Mouse (Mus musculus) urinary bladder, postnatal 25 days (tissue): ENCODE results near the gene Krt2.

ENCODE experiments used
- DNase-seq: peaks from one replicate; pipeline ENCODE4 v3.0.0; 2022; ENCODE audit warnings: low spot score

Gene Krt2

DNA sequence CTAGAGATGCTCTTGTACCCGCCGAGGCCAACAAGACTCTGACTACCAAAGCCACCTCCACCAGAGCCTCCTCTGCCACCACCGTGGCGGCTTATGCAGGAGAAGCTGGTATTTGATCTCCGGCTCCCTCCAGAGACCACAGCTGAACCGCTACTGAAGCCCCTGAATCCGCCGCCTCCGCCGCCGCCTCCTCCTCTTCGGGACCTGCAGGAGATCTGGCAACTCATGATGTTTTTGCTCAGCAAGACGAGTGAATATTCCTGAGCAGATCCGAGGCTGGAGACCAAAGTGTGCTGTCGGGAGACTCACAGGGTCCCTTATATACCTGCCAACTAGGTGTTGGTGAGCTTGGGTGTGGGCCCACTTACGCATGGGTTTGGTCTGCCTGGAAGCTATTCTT lies at the start of gene Krt2:
Gene Krt2 (minus strand): TSS at position 295 of the 400 bp plus-strand sequence.
- no peak for DNase-seq

DNA sequence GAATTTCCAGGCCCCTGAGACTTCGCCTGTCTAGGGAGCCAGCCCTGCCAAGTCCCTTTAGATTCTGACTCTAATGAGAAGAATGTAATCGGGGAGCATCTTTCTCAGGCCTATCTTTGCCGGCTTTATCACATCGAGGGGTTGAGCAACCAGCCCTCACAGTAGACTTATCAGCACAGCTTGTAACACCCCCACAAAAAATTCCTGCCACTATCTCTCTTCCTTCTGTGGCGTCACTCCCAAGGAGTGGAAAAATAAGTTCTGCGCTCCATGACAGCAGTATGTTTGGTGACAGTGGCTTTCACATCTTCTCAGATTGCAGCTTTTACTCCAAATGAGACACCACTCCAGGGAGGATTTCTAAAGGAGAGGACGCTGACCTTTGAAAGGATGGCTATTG lies 48.8 kb upstream of the Krt2 start:
- no peak for DNase-seq

DNA sequence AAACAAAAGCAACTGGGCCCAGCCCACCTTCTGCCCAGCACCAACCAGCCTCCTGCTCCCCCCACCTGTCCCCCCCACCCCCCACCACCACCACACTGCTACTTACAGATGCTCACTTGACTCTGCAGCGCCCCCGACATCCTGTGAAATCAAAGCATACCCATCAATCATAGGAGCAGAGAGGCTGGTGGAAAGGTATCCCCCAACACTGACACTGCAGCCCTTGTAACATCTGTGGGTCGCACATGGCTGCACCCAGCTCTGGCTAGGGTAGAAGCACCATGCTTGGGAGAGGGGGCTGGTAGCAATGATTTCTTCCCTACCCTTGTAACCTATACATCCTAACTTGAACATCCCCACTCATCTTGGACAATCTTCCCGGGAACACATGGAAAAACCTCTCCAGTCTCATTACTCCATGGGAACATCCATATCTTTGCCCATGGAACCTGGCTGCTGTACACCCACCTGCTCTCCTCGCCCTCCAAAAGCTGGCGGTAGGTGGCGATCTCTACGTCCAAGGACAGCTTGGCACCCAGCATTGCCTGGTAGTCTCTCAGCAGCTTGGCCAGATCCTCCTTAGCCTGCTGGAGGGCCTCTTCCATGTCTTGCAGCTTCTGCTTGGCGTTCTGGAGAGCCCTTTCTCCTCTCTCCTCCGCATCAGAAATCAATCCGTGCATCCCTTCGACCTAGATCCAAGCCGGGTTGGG lies 42.6 kb upstream of the Krt2 start:
- no peak for DNase-seq

DNA sequence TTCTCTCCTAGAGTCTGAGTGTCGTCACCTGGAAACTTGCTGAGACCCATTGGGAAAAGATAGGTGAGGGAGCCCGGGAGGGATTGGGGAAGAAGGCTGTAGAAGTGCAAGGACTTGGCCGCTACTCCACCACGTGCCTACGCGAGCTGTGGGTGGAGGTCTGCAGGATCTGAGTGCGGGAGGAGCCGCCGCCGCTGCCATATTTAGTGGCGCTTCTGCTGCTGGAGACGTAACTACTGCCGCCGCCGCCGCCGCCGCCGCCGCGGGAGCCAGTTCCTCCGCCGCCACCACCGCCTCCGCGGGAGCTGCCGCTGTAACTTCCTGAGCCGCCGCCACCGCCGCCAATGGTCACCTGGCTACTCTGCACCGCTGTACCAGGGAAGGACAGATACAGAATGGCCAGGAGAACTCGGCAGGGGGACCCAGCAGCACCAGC lies 41.8 kb upstream of the Krt2 start:
- DNase-seq = peak; percentile 51

DNA sequence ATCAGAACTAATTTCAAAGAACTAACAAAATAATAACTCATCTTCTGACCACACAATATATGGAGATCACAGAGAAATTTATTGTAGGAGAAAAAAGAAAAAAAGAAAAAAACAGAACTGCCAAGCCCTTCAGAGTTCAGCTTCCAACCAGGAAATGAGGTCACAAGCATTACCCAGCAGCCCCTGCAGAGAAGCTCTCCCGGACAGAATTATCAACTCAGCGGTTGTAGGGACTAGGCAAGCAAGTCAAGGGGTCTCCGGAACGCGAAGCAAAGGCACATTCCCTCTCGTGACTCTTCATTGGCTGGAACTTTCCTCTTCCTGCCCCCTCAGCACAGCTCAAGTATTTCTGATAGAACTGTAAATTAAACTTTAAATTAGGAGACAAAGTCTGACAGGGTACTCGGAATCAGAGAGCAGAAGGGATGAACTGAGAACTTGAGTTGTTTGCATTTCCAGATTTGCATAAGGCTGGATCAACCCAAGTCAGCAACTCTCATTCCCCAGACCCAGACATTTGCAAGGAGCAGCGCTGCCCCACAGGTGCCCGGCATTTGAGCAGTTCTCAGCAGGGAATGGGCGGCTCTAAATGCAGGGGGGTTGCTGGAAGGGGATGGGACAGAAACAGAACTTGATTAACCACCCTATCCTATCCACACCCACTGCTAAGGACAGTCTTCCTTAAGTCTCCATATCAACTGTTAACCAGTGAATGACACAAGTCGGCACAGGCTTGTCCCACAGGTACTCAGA lies 40.9 kb upstream of the Krt2 start:
- no peak for DNase-seq

DNA sequence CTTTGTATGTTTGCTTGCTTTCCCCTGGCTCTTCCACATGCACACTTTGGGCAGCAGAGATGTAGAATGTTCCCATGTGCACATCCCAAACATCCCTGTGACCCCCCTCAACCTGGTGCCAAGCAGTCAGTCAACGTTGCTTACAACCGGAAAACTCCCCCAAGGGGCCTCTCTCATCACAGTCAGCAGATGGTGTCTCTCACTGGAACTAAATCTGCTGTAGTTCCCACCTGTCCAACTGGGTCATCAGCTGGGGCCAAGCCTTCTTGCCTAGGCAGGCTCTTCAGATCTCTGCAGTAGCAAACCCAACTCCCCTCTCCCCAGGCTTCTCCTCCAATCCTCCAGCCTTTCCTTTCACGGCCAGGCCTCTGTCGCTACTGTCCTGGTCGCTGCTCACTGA lies 38.7 kb upstream of the Krt2 start:
- DNase-seq = no peak

DNA sequence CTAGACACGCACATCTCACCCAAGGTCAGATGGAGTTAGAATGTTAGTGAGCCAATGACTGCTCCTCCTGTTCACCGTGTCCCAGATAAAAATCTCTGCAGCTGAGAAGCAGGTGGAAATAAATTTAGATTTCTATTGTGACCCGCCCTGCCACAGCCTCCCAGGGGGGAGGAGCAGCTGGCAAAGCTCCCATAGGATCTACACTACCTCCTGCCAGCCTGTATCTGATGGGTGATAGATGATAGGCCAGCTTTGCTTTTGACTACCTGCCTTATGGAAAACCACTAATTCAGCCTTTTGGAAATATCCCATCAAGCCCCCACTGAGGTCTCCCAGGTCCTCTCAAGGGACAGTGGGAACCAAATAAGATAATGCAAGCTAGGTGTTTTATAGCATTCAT lies 37.8 kb upstream of the Krt2 start:
- no peak for DNase-seq

DNA sequence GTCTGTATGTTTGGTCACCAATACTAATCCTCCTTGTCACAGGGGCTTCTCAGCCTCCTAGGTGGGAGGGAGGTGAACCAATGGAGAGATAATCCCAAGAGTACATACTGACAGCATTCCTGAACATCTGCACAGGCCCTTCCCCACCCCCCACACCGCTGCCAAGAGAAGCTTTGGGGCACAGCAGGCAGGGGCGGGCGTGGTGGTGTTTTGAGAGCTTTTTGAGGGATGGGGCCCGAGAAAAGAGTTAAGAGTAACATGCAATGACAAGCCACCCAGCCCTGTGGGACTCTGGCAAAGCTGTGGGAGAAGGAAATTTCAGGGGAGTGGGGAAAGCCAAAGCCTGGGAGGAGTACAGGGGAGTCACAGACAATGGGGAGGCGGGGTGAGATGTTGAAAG lies 36.3 kb upstream of the Krt2 start:
- DNase-seq = no peak

DNA sequence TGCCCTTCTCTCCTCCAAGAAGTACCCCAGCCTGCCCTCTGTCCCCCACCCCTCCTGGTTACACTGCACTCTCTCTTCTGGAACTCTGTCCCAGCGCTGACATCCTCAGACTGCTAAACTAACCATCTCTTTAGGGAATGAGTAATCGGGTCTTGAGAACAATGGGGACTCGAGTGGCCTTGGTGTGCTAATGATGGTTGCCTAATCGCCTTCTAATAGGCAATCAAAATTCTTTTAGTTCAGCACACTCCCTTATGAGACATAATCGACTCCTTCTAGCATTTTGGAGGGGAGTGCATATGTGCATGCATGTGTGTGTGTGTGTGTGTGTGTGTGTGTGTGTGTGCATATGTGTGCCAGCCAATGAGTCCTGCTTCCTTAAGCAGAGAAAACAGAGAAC lies 34.6 kb upstream of the Krt2 start:
- no peak for DNase-seq

DNA sequence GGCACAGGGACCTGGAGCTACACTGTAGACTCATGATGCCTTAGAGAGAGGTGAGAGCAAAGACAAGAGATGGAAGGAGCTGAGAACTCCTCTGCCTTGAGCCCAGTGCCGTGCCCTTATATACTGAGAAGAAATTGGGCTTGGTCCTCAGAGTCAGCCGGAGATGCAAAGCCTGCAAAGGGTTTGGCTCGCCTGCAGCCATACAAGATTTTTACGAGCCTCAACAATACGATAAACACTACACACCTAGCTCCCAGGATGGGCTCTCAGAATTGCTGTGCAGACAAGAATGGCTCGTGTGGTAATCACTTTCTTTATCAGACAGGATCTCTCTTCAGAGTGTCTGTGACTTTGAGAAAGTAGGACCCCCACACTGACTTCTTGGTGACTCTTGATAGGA lies 32.7 kb upstream of the Krt2 start, which contains the start of gene Krt1:
Gene Krt1 (minus strand): TSS at position 101 of the 400 bp plus-strand sequence.
- DNase-seq = no peak

DNA sequence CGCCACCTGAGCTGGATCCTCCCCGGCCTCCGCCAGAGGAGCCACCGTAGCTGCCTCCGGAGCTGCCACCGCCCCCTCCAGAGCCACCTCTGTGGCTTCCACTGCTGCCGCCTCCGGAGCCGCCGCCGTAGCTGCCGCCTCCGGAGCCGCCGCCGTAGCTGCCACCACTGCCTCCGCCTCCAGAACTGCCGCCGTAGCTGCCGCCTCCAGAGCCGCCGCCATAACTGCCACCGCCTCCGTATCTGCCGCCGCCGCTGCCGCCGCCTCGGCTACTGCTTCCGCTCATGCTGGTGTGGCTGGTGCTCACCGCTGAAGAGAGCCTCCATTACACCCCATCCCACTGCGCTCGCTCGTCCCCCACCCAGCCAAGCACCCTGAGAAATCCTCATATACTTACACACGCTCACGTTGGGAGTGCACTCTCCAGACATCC lies 28.0 kb upstream of the Krt2 start:
- DNase-seq = peak; percentile 33

DNA sequence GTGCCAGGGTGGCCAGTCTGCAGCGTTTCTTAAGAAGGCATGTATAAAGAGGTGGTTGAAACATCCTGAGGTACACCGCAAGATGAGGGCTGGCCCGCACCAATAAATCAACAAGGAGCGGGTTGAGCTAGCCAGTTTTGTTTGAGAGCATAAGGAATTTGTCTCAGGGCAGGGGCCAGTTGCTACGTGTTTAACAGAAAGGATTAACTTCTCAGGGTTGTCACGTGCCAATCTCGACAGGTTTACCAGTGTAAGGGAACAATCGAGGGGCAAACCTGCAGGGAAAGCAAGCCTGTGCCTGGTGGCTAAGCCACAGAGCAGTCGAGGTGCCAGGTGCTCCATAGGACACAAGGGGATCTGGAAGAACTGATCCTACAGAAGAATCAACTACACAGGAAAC lies 25.2 kb upstream of the Krt2 start:
- no peak for DNase-seq

DNA sequence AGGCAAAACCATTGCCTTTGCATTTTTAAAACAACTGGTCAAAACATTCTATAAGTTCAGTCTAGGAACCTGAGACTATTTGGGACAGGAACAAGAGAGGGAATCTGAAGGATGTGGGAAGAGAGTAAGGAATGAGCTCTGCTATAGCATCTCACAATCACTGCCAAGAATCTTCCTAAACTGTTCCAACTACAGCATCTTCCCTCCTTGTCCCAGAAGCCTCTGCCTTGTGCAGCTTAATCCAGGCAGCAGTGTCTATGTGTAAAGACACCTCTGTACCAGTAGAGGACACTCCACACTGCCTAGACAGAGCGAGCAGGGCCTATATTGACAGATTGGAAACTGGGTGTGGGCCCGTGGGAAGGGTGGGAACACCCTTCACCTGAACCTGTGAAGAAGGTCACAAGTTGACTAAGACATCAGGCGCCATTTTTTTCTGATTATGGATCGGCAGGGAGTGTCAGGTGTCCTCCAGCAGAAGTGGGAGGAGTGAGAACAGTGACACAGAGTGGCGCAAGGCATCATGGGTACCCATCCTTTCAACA lies 16.9 kb upstream of the Krt2 start:
- no peak for DNase-seq

DNA sequence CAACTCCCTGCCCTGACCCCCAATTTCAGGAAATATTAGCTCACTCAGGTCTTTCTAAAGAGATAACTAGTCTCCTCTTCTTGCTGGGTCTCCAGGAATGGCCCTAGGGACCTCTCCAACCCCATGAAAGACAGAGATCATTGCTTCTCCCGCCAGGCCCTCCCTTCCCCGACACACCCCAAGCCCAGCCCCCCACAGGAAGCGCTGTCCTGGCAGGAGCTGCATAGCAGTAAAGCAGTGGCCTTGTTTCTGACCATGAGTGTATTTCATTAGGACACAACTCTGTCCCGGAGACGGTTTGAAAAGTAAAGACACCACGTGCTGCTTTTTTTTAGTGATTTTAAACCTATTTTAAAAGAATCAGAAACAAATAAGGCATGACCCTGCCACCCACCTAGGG lies 15.2 kb upstream of the Krt2 start:
- DNase-seq = no peak

DNA sequence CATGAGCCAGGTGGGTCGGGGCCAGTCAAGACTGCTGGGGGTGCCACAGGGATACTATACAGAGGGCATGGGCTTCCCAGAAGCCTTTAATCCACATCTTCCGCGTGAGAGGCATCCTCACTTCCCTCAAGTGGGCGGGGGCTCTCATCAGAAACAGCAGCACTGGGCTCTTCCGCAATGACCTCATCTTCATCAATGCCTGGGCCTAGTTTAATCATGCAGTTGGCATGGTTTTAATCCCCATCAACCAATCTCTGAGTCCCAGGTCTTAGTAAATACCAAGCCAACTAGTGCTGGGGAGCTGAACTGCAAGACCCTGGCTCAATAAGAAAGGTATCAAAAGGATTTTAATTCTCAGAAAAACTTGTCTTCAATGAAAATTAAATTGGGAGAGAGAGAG lies 11.5 kb upstream of the Krt2 start:
- DNase-seq = no peak

DNA sequence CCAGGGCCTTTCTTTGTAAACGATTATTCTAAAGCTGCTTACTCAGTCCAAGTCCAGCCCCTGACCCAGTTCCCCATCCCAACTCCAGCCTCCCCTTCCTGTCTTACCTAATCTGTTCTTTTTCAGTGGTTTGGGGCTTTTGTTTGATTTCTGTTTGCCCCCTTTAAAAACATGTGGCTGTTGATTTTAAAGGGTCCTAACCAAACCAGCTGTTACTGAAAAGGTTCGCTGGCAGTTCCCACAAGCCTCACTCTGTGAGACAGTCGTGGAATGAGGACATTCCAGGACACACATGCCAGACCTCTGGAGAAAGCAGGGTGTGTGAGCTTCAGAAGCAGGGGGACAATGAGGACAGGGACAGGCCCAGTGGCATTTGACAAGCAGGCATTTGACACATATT lies 3.8 kb upstream of the Krt2 start:
- no peak for DNase-seq

DNA sequence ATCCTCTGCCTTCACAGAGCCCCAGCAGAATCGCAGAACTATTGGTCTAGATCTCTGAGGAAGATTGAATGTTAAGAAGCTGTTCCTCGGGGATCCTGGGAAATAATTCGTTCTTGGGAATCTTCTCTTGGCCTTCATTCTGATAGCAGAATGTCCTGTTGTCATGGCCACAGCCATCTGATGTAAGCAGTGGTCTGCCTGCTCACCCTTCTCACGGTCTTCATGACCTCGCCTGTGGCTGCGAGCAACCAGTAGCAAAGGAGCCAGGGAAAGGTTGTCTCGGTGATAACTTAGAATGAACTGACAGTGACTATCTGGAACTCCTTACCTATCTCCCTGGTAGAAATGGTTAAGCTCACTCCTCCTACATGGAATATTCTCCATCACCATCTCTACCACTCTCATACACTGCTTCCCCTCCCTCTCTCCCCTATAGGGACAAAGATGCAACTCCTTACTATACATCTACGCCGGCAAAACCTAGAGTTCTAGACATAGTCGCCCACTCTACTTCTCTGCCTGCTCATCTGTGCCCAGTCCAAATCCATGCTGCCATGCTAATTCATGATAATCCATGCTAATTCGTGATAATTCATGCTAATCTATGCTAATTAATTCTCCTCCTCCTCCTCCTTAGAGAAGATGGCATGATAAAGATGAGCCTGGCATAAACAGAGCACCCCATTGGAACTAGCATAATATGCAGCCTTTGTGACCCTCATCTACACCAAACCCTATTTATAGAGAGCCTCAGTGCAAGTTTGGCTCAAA lies 14.7 kb downstream of the Krt2 start:
- DNase-seq = no peak

DNA sequence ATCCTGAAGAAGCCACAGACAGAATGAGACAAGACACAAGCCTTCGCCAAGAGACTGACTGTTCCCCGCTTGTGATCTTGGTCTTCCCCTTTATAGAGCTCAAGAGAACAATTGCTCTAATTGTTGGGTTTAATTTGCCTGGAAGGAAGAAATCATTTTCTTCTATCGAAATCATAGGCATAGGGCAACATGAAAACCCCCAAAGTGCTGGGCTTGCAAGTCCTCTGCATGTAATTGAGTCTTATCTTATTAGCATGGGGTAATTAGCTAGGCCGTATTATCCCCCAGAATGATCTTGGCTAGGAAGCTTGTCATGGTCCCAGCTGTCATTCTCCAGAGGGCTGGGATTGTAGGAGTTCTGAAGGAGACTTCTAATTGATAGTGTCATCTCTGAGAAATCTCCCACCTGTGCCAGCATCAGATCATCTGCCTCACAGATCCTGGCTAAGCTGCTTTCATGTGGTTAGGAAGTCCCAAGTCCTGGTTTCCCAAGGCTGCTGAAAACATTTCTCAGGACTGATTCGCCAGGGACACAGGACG lies 15.6 kb downstream of the Krt2 start, which contains the start of gene Krt73:
Gene Krt73 (minus strand): TSS at position 51 of the 540 bp plus-strand sequence.
- DNase-seq = no peak

DNA sequence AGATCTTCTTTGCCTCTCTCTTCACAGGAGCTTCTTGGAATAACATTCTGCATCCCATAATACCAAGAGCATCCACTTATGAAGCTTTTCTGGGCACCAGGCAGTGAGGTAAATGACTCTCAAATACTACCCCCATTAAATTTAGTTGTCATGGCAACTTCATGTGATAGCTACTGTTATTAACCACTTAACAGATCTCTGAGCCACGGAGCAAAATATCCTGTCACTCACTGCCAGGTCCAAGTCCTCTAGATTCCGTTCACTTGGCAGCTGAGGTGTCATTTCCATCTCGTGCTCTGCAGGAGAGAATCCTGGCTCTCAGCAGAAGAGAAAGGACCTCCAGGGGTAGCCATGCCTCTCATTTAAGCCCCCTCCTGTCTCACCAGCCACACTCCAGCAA lies 27.1 kb downstream of the Krt2 start:
- no peak for DNase-seq

DNA sequence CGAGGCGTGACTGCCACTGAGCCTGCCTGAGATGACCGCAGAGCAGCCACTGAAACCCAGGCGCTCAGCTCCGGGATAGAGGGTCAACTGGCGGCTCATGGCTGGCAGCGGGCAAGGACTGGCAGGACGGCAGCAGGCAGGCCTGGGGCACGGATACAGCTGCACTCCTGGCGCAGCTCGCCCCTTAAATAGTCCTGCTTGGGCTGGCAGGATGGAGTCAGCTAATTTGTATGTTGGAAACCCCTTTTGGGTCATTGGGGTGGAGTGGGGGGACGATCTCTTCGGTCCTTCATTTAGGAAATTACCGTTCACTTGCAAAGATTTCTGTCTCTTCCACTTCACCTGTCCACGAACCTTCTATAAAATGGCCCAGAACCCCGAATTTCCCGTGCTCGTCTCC lies 31.6 kb downstream of the Krt2 start, which contains the start of gene Krt72:
Gene Krt72 (minus strand): TSS at position 101 of the 400 bp plus-strand sequence.
- no peak for DNase-seq

DNA sequence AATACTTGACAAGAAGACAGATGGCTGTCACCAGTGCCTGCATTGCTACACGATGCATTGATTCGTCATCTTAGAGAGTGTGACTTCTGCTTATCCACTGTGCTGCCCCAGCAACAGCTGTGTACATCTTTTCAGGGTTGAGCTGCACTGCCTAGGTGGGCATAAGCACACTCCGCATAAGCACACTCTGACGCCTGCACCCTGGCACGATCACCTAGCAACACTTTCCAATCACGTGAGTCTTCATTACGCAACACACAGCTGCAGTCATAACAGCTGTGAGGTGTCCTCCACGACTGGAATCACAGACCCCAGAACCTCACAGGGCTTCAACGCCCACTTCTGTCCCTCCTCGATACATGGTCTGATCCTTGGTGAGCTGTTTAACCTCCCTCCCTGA lies 44.5 kb downstream of the Krt2 start:
- no peak for DNase-seq

DNA sequence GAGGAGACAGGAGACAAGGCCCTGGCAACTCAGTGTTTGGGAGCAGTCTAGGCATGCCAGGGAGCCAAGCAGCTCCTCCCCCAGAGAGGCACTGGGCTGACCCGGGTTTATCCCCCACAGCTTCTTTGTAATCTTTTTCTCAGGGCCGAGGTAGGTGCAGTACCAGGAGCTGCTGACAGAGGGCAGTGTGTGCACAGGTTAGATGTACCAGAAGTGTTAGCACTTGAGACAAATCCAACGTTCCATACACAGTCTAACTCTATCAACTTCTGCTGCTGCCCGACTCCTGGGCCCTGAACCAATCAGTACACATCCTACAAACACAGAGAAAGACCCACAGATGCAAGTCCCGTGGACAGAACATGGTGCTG lies 45.3 kb downstream of the Krt2 start:
- DNase-seq = peak; percentile 93
